Mouse (Mus musculus): ENCODE measurements around the gene Blm.

GRCm38 (mm10) chr7:80577417-80577980 is 42.6 kb upstream of the Blm start:
- TF ChIP-seq POLR2A (IDR thresholded peaks at IDR 0.05; ENCODE audit: insufficient read depth, low read depth, low read length) (no peak), CTCF (IDR thresholded peaks at IDR 0.05; ENCODE audit: insufficient read depth, low read depth, low read length) (no peak)

Measured in olfactory bulb, adult 2 months (tissue).